Mouse (Mus musculus): Measurements from ENCODE around the gene Hoxd10. TPM values are rescaled to one million over a fixed set of nuclear protein-coding genes. Genes with fewer than 3 reads are reported as not detected.

Hoxd10 gene
- polyA plus RNA-seq, 1 experiment: not detected

GRCm38 (mm10) chr2:74734996-74735811 lies 43.5 kb downstream of the Hoxd10 start:
- no peak overlapping the region for H3K27ac ChIP-seq (ENCODE audit: insufficient read depth, low read depth, low read length)
- no peak for TF ChIP-seq CTCF (IDR thresholded peaks at IDR 0.05; ENCODE audit: insufficient read depth, low read depth, low read length)
- no peak for TF ChIP-seq POLR2A (IDR thresholded peaks at IDR 0.05; ENCODE audit: insufficient read depth, low read depth, low read length)

GRCm38 (mm10) chr2:74735851-74736687 lies 44.3 kb downstream of the Hoxd10 start:
- peaks cover 6% of the 10 kb centered on the region for H3K4me1 ChIP-seq (ENCODE audit: control insufficient read depth, insufficient read depth, low read length)
- H3K4me3 ChIP-seq (ENCODE audit: insufficient read depth, low read depth, low read length): no peak overlapping the region
- no peak overlapping the region for H3K27ac ChIP-seq (ENCODE audit: insufficient read depth, low read depth, low read length)
- TF ChIP-seq CTCF (IDR thresholded peaks at IDR 0.05; ENCODE audit: insufficient read depth, low read depth, low read length) (no peak), POLR2A (IDR thresholded peaks at IDR 0.05; ENCODE audit: insufficient read depth, low read depth, low read length) (no peak)
- 1% methylated on average over 42 of the region's 42 CpGs for WGBS

More at GRCm38 (mm10) chr2:74734996-74735811, 43.5 kb downstream of the Hoxd10 start:
- H3K4me3 ChIP-seq (ENCODE audit: insufficient read depth, low read depth, low read length): no peak overlapping the region
- WGBS: 3% methylated on average over 27 of the region's 27 CpGs
- H3K4me1 ChIP-seq (ENCODE audit: control insufficient read depth, insufficient read depth, low read length): peaks cover 3% of the 10 kb centered on the region

GRCm38 (mm10) chr2:74736688-74737577 lies 45.2 kb downstream of the Hoxd10 start:
- Histone ChIP-seq H3K4me3 (ENCODE audit: insufficient read depth, low read depth, low read length) (no peak overlapping the region), H3K27ac (ENCODE audit: insufficient read depth, low read depth, low read length) (no peak overlapping the region), H3K4me1 (ENCODE audit: control insufficient read depth, insufficient read depth, low read length) (peaks cover 6% of the 10 kb centered on the region)
- 4% methylated on average over 15 of the region's 15 CpGs for WGBS
- TF ChIP-seq POLR2A (IDR thresholded peaks at IDR 0.05; ENCODE audit: insufficient read depth, low read depth, low read length) (no peak), CTCF (IDR thresholded peaks at IDR 0.05; ENCODE audit: insufficient read depth, low read depth, low read length) (no peak)

GRCm38 (mm10) chr2:74737578-74738070 lies 45.9 kb downstream of the Hoxd10 start:
- WGBS: 3% methylated on average over 7 of the region's 7 CpGs
- Histone ChIP-seq H3K4me1 (ENCODE audit: control insufficient read depth, insufficient read depth, low read length) (peaks cover 6% of the 10 kb centered on the region), H3K27ac (ENCODE audit: insufficient read depth, low read depth, low read length) (no peak overlapping the region), H3K4me3 (ENCODE audit: insufficient read depth, low read depth, low read length) (no peak overlapping the region)
- no peak for TF ChIP-seq POLR2A (IDR thresholded peaks at IDR 0.05; ENCODE audit: insufficient read depth, low read depth, low read length)
- no peak for TF ChIP-seq CTCF (IDR thresholded peaks at IDR 0.05; ENCODE audit: insufficient read depth, low read depth, low read length)

GRCm38 (mm10) chr2:74738623-74739475 lies 47.1 kb downstream of the Hoxd10 start:
- no peak overlapping the region for H3K27ac ChIP-seq (ENCODE audit: insufficient read depth, low read depth, low read length)
- TF ChIP-seq POLR2A (IDR thresholded peaks at IDR 0.05; ENCODE audit: insufficient read depth, low read depth, low read length) (no peak), CTCF (IDR thresholded peaks at IDR 0.05; ENCODE audit: insufficient read depth, low read depth, low read length) (no peak)

GRCm38 (mm10) chr2:74739476-74739800 lies 47.7 kb downstream of the Hoxd10 start:
- H3K4me3 ChIP-seq (ENCODE audit: insufficient read depth, low read depth, low read length): no peak overlapping the region
- TF ChIP-seq CTCF (IDR thresholded peaks at IDR 0.05; ENCODE audit: insufficient read depth, low read depth, low read length) (no peak), POLR2A (IDR thresholded peaks at IDR 0.05; ENCODE audit: insufficient read depth, low read depth, low read length) (no peak)
- H3K27ac ChIP-seq (ENCODE audit: insufficient read depth, low read depth, low read length): no peak overlapping the region
- WGBS: 7% methylated on average over 2 of the region's 2 CpGs
- peaks cover 6% of the 10 kb centered on the region for H3K4me1 ChIP-seq (ENCODE audit: control insufficient read depth, insufficient read depth, low read length)

More at GRCm38 (mm10) chr2:74738623-74739475, 47.1 kb downstream of the Hoxd10 start:
- Histone ChIP-seq H3K4me3 (ENCODE audit: insufficient read depth, low read depth, low read length) (no peak overlapping the region), H3K4me1 (ENCODE audit: control insufficient read depth, insufficient read depth, low read length) (peaks cover 6% of the 10 kb centered on the region)
- 2% methylated on average over 20 of the region's 20 CpGs for WGBS

- 5% methylated on average over 14 of the region's 14 CpGs for WGBS
- Histone ChIP-seq H3K4me3 (ENCODE audit: insufficient read depth, low read depth, low read length) (no peak overlapping the region), H3K27ac (ENCODE audit: insufficient read depth, low read depth, low read length) (no peak overlapping the region)
Measured at GRCm38 (mm10) chr2:74739869-74740268, 48.1 kb downstream of the Hoxd10 start.

More at GRCm38 (mm10) chr2:74739869-74740268, 48.1 kb downstream of the Hoxd10 start:
- no peak for TF ChIP-seq POLR2A (IDR thresholded peaks at IDR 0.05; ENCODE audit: insufficient read depth, low read depth, low read length)
- peaks cover 6% of the 10 kb centered on the region for H3K4me1 ChIP-seq (ENCODE audit: control insufficient read depth, insufficient read depth, low read length)
